Mouse (Mus musculus): ENCODE measurements around the gene Crk.

Crk gene

GRCm38 (mm10) chr11:75741615-75742014, 62.6 kb downstream of the Crk start:
- no peak for DNase-seq

GRCm38 (mm10) chr11:75744761-75745160, 65.7 kb downstream of the Crk start:
- DNase-seq, result no peak

GRCm38 (mm10) chr11:75750537-75750936, 71.5 kb downstream of the Crk start:
- no peak for DNase-seq

GRCm38 (mm10) chr11:75751082-75751481, 72.0 kb downstream of the Crk start:
- no peak for DNase-seq
